Mouse (Mus musculus): ENCODE measurements around the gene Mecr.
"Not testable (repeated sequence)": the region's sequence is repeated elsewhere in the genome, so short reads cannot be mapped to it uniquely, and the experiment has no call there.

Gene Mecr

GRCm38 (mm10) chr4:131843290-131843743 is at the start of gene Mecr:
TSS of gene Mecr (plus strand) at chr4:131843470.
- peak; percentile 85 to 89 for DNase-seq (ENCODE audit: low spot score in 2 of 2)

- DNase-seq (ENCODE audit: low spot score in 2 of 2), result no peak
Measured at GRCm38 (mm10) chr4:131796312-131797080, 46.8 kb upstream of the Mecr start.

- DNase-seq (ENCODE audit: low spot score in 2 of 2), result no peak
Measured at GRCm38 (mm10) chr4:131797483-131797882, 45.8 kb upstream of the Mecr start.

GRCm38 (mm10) chr4:131797920-131798319 is 45.4 kb upstream of the Mecr start:
- no peak for DNase-seq (ENCODE audit: low spot score in 2 of 2)

GRCm38 (mm10) chr4:131798968-131799367 is 44.3 kb upstream of the Mecr start:
- DNase-seq (ENCODE audit: low spot score in 2 of 2), result no peak

- no peak for DNase-seq (ENCODE audit: low spot score in 2 of 2)
Measured at GRCm38 (mm10) chr4:131803846-131804245, 39.4 kb upstream of the Mecr start.

- not testable (repeated sequence) for DNase-seq (ENCODE audit: low spot score in 2 of 2)
Measured at GRCm38 (mm10) chr4:131804732-131805131, 38.5 kb upstream of the Mecr start.

GRCm38 (mm10) chr4:131805255-131805654 is 38.0 kb upstream of the Mecr start:
- DNase-seq (ENCODE audit: low spot score in 2 of 2), result no peak

GRCm38 (mm10) chr4:131812458-131812857 is 30.8 kb upstream of the Mecr start:
- no peak for DNase-seq (ENCODE audit: low spot score in 2 of 2)

- no peak for DNase-seq (ENCODE audit: low spot score in 2 of 2)
Measured at GRCm38 (mm10) chr4:131813798-131814197, 29.5 kb upstream of the Mecr start.

- no peak for DNase-seq (ENCODE audit: low spot score in 2 of 2)
Measured at GRCm38 (mm10) chr4:131814869-131815268, 28.4 kb upstream of the Mecr start.

GRCm38 (mm10) chr4:131815774-131816173 is 27.5 kb upstream of the Mecr start:
- DNase-seq (ENCODE audit: low spot score in 2 of 2), result no peak

- DNase-seq (ENCODE audit: low spot score in 2 of 2), result no peak
Measured at GRCm38 (mm10) chr4:131818926-131819325, 24.3 kb upstream of the Mecr start.

- no peak for DNase-seq (ENCODE audit: low spot score in 2 of 2)
Measured at GRCm38 (mm10) chr4:131821161-131821731, 22.0 kb upstream of the Mecr start.

- no peak for DNase-seq (ENCODE audit: low spot score in 2 of 2)
Measured at GRCm38 (mm10) chr4:131822583-131822982, 20.7 kb upstream of the Mecr start.

GRCm38 (mm10) chr4:131824939-131825338 is 18.3 kb upstream of the Mecr start:
- no peak for DNase-seq (ENCODE audit: low spot score in 2 of 2)

- peak in 1 of 2 experiments; percentile 28 for DNase-seq (ENCODE audit: low spot score in 2 of 2)
Measured at GRCm38 (mm10) chr4:131825830-131826229, 17.4 kb upstream of the Mecr start.

GRCm38 (mm10) chr4:131826905-131827304 is 16.4 kb upstream of the Mecr start:
- DNase-seq (ENCODE audit: low spot score in 2 of 2), result no peak

GRCm38 (mm10) chr4:131829123-131829522 is 14.1 kb upstream of the Mecr start:
- no peak for DNase-seq (ENCODE audit: low spot score in 2 of 2)

- no peak for DNase-seq (ENCODE audit: low spot score in 2 of 2)
Measured at GRCm38 (mm10) chr4:131831546-131832045, 11.7 kb upstream of the Mecr start.

- no peak for DNase-seq (ENCODE audit: low spot score in 2 of 2)
Measured at GRCm38 (mm10) chr4:131832759-131833407, 10.4 kb upstream of the Mecr start.

GRCm38 (mm10) chr4:131833971-131834609 is 9.2 kb upstream of the Mecr start:
- DNase-seq (ENCODE audit: low spot score in 2 of 2), result no peak
